In genomic region chr5:7532686-7533199, GRCm38 (mm10) we compare ENCODE assay signal across 16 mouse cellular contexts.
"Had no signal": no experiment of that assay in that cellular context is flagged by ENCODE, and none has a peak within 500 bp of the region (broad histone marks: within the 10 kb centered on the region; RNA-seq: fewer than 3 reads in every experiment).

No protein-coding gene starts in this region.

- ATAC-seq: midbrain, embryonic 15.5 days had no signal

- H3K27me3 ChIP-seq: megakaryocyte, embryonic 14.5 days; midbrain, embryonic 12.5 days; midbrain, embryonic 15.5 days; neural tube, embryonic 12.5 days; stomach, embryonic 15.5 days had no signal

- H3K27ac ChIP-seq: liver, embryonic 14.5 days; macrophage; midbrain, embryonic 12.5 days; midbrain, embryonic 15.5 days; neural tube, embryonic 12.5 days; stomach, embryonic 15.5 days; stomach, postnatal 0 days had no signal

- H3K4me2 ChIP-seq: lung, embryonic 14.5 days; midbrain, embryonic 12.5 days; midbrain, embryonic 15.5 days; neural tube, embryonic 12.5 days; stomach, embryonic 15.5 days had no signal

- H3K9ac ChIP-seq: liver, embryonic 14.5 days; lung, embryonic 14.5 days; midbrain, embryonic 12.5 days; midbrain, embryonic 15.5 days; neural tube, embryonic 12.5 days; stomach, embryonic 15.5 days had no signal

- H3K36me3 ChIP-seq: midbrain, embryonic 12.5 days; midbrain, embryonic 15.5 days; neural tube, embryonic 12.5 days; stomach, embryonic 15.5 days had no signal

- H3K4me3 ChIP-seq: megakaryocyte, embryonic 14.5 days; midbrain, embryonic 12.5 days; midbrain, embryonic 15.5 days; neural tube, embryonic 12.5 days; stomach, embryonic 15.5 days had no signal

- H3K9me3 ChIP-seq: megakaryocyte, embryonic 14.5 days; midbrain, embryonic 12.5 days; midbrain, embryonic 15.5 days; neural tube, embryonic 12.5 days; stomach, embryonic 15.5 days had no signal

- DNase-seq: lung, adult 18-20 months; lung, embryonic 14.5 days; lung, postnatal 10 days; lung, postnatal 36 days; right cerebral cortex, postnatal 14 days; thymus, adult 2 months; thymus, postnatal 25 days; thymus, postnatal 4 days had no signal

- H3K4me1 ChIP-seq: megakaryocyte, embryonic 14.5 days; midbrain, embryonic 12.5 days; midbrain, embryonic 15.5 days; neural tube, embryonic 12.5 days; stomach, embryonic 15.5 days had no signal
